Mouse (Mus musculus) spleen, adult 2 months (tissue): Measurements from ENCODE around the gene Gcdh.

Experiments used
- CTCF ChIP-seq: fragments of 200-500 bp; IDR thresholded peaks from 2 replicates; pipeline ENCODE4 v1.5.1; 2011; ENCODE audit warnings: mild to moderate bottlenecking, inconsistent platforms; ENCODE audit not compliant: insufficient read depth, insufficient read length, insufficient replicate concordance; ENCODE audit errors: extremely low read depth
- POLR2A ChIP-seq: fragments of 200-500 bp; IDR thresholded peaks from 2 replicates; pipeline ENCODE4 v1.6.1; 2011; ENCODE audit warnings: low read depth, low read length, inconsistent platforms

DNA sequence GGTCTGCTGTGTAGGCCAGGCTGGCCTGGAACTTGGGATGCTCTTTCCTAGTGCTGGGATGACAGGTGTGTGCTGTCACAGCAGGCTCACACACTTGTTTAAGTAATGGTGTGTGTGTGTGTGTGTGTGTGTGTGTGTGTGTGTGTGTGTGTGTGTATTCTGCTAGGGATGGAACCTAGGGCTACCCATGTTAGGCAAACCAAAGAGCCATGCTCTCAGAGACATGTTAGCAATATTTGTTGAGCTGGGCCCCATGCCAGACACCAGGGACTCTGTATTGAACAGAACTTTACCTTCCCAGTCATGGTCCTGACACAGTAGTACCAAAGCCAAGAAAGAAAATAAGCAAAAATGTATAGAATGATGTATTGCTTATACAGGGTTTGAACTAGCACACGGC is 33.8 kb upstream of the Gcdh start:
- TF ChIP-seq CTCF: no peak
- no peak for TF ChIP-seq POLR2A
